Mouse (Mus musculus): ENCODE results near the gene Ttll11. TPM values are rescaled to one million over a fixed set of nuclear protein-coding genes. Genes with fewer than 3 reads are reported as not detected.

Ttll11 gene
- polyA plus RNA-seq, 1 experiment from 2014 or later, result 5.7 TPM

DNA sequence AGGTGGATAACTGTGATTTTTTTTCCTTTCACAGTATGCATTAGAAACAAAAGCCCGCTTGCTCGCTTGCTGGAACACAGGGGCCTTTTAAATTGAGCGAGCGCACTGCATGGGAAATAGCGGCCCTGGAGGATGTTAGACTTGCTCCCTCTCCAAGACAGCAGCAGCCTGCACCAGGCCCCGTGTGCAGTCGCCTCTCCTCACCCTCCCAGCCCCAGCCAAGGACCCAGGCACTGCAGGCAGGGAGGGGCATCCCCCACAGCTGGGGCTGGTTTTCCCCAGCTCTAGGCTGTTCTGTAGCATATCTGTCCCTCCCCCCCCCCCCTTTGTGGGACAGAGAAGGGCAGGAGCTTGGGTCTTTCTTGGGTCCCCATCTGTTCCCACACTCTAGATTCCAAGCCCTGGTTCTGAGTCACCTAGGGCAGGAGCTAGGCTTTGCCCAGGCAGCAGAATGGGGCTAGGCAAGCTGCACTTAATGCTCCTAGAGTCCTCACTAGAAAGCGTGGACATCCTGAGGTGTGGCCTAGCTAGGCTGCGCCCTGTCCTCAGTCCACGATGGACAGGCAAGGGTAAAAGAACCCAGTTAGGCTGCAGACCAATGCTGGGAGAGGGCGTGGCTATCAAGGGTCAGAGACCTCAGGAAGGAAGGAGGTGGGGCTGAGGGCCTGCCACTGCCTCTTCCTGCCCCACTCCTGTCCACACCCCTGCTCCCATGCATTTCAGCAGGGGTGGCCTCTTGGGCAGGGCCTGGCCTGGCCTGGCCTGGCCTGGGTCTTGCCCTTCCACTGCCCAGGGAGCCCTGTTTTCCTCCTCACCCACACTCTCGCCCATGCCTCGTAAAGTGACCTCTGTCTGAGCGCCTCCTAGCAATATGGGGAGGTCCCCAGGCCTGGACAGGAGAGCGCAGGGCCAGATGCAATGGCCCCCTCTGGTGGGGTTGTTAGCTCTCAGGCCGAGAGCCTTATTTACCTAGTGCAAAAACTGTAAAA is 250.3 kb downstream of the Ttll11 start:
- H3K9ac ChIP-seq (replicated peaks), result no peak overlapping the region
- no peaks in the 10 kb centered on the region for H3K9me3 ChIP-seq (replicated peaks)
- H3K4me3 ChIP-seq (replicated peaks), result no peak overlapping the region
- H3K27me3 ChIP-seq (replicated peaks), result no peaks in the 10 kb centered on the region
- ATAC-seq (ENCODE audit: low FRiP score), result 0 out of 2 replicates have a peak, but pooled peaks have one; percentile 22
- H3K4me1 ChIP-seq, result peaks cover 34% of the 10 kb centered on the region
- H3K27ac ChIP-seq (replicated peaks), result peak overlapping the region; percentile 58
- WGBS, result 48% methylated on average over 16 of the region's 16 CpGs
- H3K4me2 ChIP-seq, result no peak overlapping the region
- peaks cover 34% of the 10 kb centered on the region for H3K36me3 ChIP-seq

DNA sequence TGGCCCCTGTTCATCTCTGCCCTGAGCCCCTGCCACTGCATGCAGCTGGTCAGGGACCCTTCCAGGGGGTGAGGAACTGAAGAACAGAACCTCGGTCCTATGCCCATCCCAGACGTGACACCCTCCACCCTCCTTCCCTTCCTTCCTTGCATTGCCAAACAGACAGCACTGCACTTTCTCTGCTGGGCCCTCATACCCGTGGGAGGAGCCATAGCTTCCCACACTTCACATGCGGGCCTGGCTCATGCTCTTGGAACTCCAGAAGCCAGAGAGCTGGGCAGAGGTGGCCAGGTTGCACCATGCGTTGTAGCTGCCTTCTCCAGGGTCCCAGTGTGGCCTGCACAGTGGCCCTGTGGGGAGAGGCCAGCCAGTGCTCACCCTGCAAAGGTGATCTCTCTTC is 251.1 kb downstream of the Ttll11 start:
- Histone ChIP-seq H3K36me3 (peaks cover 37% of the 10 kb centered on the region), H3K4me1 (peaks cover 34% of the 10 kb centered on the region), H3K4me3 (replicated peaks) (no peak overlapping the region), H3K27me3 (replicated peaks) (no peaks in the 10 kb centered on the region), H3K9ac (replicated peaks) (no peak overlapping the region), H3K9me3 (replicated peaks) (no peaks in the 10 kb centered on the region), H3K27ac (replicated peaks) (peak overlapping the region; percentile 58), H3K4me2 (no peak overlapping the region)
- WGBS, result 42% methylated on average over 5 of the region's 5 CpGs
- ATAC-seq (ENCODE audit: low FRiP score), result no peak

DNA sequence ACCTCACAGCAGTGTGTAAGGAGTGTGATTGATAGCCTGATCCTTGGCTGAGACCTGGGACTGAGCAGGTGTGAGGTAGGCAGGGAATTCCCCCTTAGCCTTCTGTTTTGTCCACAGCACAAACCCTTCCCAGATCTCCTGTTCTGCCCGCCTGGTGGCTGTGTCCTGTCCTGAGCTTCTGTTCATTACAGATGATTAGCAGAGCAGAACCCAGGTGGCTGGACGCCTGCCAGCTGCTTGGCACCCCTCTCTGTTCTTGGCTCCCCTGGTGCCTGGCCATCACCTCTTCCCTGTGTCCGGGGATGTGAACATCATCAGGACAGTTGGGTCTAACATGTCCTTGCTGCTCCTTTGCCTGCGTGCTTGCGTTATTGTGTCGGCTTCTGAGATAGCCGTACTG is 256.0 kb downstream of the Ttll11 start:
- Histone ChIP-seq H3K4me2 (no peak overlapping the region), H3K4me1 (peaks cover 8% of the 10 kb centered on the region), H3K36me3 (peaks cover 79% of the 10 kb centered on the region), H3K9ac (replicated peaks) (no peak overlapping the region), H3K9me3 (replicated peaks) (no peaks in the 10 kb centered on the region), H3K4me3 (replicated peaks) (no peak overlapping the region), H3K27ac (replicated peaks) (no peak overlapping the region), H3K27me3 (replicated peaks) (no peaks in the 10 kb centered on the region)
- ATAC-seq (ENCODE audit: low FRiP score), result no peak
- WGBS, result 73% methylated on average over 7 of the region's 7 CpGs

DNA sequence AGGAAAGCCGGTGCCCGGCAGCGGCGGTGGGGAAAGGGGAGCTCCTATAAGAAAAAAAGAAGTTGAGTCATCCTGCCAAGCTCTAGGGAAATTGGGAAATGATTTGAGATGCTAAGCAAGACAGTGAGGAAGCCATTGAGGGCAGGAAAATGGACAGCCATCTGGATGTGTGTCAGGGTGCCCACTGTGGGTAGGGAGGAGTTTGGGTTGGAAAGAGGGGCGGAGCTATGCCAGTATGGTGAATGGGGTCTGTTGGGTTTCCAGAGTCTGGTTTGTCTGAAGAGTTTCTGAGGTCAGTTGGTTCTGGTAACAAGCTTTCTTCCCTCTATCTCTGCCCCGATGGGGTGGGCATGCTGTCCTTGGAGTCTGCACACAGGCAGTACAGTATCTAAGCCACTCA is 256.4 kb downstream of the Ttll11 start:
- H3K27ac ChIP-seq (replicated peaks), result no peak overlapping the region
- H3K27me3 ChIP-seq (replicated peaks), result no peaks in the 10 kb centered on the region
- ATAC-seq (ENCODE audit: low FRiP score), result no peak
- 96% methylated on average over 6 of the region's 6 CpGs for WGBS
- no peak overlapping the region for H3K4me2 ChIP-seq
- peaks cover 4% of the 10 kb centered on the region for H3K4me1 ChIP-seq
- H3K36me3 ChIP-seq, result peaks cover 80% of the 10 kb centered on the region
- no peak overlapping the region for H3K4me3 ChIP-seq (replicated peaks)
- H3K9me3 ChIP-seq (replicated peaks), result no peaks in the 10 kb centered on the region
- H3K9ac ChIP-seq (replicated peaks), result no peak overlapping the region

DNA sequence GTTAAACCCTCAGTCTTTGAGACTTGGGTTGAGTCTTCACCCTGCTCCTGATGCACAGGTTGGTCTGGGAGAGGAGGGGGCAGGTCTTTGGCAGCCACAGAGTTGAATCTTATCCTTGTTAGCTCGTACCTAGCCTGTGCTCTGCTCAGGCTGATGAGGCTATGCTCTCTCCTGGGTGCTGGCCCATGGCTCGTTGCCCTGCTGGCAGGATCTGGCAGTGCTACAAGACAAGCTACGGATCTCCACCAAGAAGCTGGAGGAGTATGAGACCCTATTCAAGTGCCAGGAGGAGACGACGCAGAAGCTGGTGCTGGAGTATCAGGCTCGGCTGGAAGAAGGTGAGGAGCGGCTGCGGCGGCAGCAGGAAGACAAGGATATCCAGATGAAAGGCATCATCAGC is 256.9 kb downstream of the Ttll11 start:
- H3K9me3 ChIP-seq (replicated peaks), result no peaks in the 10 kb centered on the region
- H3K4me3 ChIP-seq (replicated peaks), result no peak overlapping the region
- ATAC-seq (ENCODE audit: low FRiP score), result no peak
- no peaks in the 10 kb centered on the region for H3K4me1 ChIP-seq
- no peaks in the 10 kb centered on the region for H3K27me3 ChIP-seq (replicated peaks)
- no peak overlapping the region for H3K9ac ChIP-seq (replicated peaks)
- H3K36me3 ChIP-seq, result peaks cover 80% of the 10 kb centered on the region
- H3K27ac ChIP-seq (replicated peaks), result no peak overlapping the region
- H3K4me2 ChIP-seq, result no peak overlapping the region
- WGBS, result 89% methylated on average over 9 of the region's 9 CpGs

DNA sequence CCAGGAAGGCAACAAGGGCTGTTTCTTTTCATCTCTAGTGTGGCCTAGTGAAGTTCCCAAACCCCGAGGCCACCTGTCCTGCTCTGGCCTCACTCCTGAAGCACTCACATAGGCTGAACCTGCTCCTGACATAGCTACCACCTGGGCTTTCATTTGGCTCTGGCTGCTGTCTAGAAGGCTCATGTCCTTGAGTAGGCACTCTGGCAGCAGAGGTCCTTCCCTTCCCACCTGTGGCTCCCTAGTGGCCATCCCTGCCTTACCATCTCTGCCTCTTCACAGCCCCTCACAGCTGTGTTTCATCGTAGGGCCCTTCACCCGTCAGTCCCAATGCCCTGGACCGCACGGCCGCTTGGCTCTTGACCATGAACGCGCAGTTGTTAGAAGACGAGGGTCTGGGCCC is 258.8 kb downstream of the Ttll11 start:
- WGBS, result 95% methylated on average over 9 of the region's 9 CpGs
- Histone ChIP-seq H3K9ac (replicated peaks) (no peak overlapping the region), H3K36me3 (peaks cover 81% of the 10 kb centered on the region), H3K27me3 (replicated peaks) (no peaks in the 10 kb centered on the region), H3K27ac (replicated peaks) (no peak overlapping the region), H3K4me2 (no peak overlapping the region), H3K4me1 (no peaks in the 10 kb centered on the region), H3K4me3 (replicated peaks) (no peak overlapping the region), H3K9me3 (replicated peaks) (no peaks in the 10 kb centered on the region)
- ATAC-seq (ENCODE audit: low FRiP score), result no peak

DNA sequence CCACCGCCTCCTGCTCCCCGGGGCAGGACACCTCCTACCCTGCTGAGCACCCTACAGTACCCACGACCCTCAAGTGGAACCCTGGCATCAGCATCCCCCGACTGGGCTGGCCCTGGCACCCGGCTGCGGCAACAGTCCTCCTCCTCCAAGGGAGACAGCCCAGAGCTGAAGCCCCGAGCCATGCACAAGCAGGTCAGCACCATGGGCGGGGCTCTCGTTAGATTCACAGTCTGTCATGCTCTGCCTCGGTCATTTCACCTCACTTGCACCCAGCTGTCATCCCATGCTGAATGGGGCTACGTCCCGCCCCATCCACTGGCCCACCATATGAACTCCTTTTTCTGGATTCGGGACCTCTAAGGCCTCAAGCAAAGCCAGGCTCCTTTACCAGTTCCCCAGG is 259.2 kb downstream of the Ttll11 start:
- H3K4me1 ChIP-seq, result no peaks in the 10 kb centered on the region
- no peak overlapping the region for H3K4me2 ChIP-seq
- no peak overlapping the region for H3K4me3 ChIP-seq (replicated peaks)
- no peaks in the 10 kb centered on the region for H3K9me3 ChIP-seq (replicated peaks)
- peaks cover 77% of the 10 kb centered on the region for H3K36me3 ChIP-seq
- H3K9ac ChIP-seq (replicated peaks), result no peak overlapping the region
- no peak overlapping the region for H3K27ac ChIP-seq (replicated peaks)
- 90% methylated on average over 13 of the region's 13 CpGs for WGBS
- no peaks in the 10 kb centered on the region for H3K27me3 ChIP-seq (replicated peaks)
- ATAC-seq (ENCODE audit: low FRiP score), result no peak

DNA sequence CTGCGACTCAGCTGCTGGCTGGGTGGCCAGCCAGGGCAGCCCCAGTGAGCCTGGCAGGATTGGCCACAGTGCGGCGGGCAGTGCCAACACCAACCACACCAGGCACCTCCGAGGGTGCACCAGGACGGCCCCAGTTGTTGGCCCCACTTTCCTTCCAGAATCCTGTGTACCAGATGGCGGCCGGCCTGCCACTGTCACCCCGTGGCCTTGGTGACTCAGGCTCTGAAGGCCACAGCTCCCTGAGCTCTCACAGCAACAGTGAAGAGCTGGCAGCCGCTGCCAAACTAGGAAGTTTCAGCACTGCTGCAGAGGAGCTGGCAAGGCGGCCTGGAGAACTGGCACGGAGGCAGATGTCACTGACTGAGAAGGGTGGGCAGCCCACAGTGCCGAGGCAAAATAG is 259.6 kb downstream of the Ttll11 start:
- WGBS, result 93% methylated on average over 12 of the region's 12 CpGs

DNA sequence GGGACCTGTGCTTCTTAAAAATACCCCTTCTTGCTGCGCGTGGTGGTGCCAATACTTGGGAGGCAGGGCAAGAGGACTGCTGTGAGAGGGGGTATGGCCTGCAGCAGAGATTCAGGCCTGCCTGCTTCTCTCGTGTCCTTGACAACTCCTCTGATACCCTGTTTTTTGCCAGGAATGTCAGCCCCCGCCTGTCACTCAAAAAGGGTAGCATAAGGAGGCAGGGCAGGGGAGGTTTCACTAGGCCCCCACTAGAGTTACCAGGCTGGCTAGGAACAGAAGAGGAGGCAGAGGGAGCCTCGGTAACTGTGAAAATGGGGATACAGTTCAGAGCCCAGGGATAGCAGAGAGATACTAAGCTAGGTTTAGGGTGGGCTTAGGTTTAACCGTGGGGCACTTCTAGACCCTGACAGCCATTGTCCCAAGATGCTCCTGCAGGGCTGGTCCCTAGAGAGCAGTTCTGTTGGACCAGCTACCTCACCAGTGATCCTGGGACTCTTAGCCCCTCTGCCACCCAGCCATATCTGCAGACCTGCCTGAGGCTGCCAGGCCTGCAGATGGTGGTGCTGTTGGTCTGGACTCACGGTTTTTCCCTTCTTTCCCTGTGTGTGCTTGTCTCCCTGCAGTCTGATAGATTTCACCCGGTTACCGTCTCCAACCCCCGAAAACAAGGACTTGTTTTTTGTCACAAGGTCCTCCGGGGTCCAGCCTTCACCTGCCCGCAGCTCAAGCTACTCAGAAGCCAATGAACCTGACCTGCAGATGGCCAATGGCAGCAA is 260.3 kb downstream of the Ttll11 start:
- Histone ChIP-seq H3K9me3 (replicated peaks) (no peaks in the 10 kb centered on the region), H3K4me1 (peaks cover 6% of the 10 kb centered on the region; the same call in 1 of the 2 replicates), H3K36me3 (peaks cover 84% of the 10 kb centered on the region), H3K4me2 (no peak overlapping the region), H3K4me3 (replicated peaks) (no peak overlapping the region), H3K27ac (replicated peaks) (no peak overlapping the region), H3K27me3 (replicated peaks) (no peaks in the 10 kb centered on the region), H3K9ac (replicated peaks) (no peak overlapping the region)
- ATAC-seq (ENCODE audit: low FRiP score), result no peak
- WGBS, result 91% methylated on average over 12 of the region's 12 CpGs

More for the DNA sequence above, 259.6 kb downstream of the Ttll11 start:
- no peak overlapping the region for H3K4me3 ChIP-seq (replicated peaks)
- H3K4me2 ChIP-seq, result no peak overlapping the region
- peaks cover 80% of the 10 kb centered on the region for H3K36me3 ChIP-seq
- no peak overlapping the region for H3K27ac ChIP-seq (replicated peaks)
- no peak for ATAC-seq (ENCODE audit: low FRiP score)
- H3K4me1 ChIP-seq, result peaks cover under 1% of the 10 kb centered on the region; the same call in 1 of the 2 replicates
- H3K27me3 ChIP-seq (replicated peaks), result no peaks in the 10 kb centered on the region
- H3K9me3 ChIP-seq (replicated peaks), result no peaks in the 10 kb centered on the region
- H3K9ac ChIP-seq (replicated peaks), result no peak overlapping the region

DNA sequence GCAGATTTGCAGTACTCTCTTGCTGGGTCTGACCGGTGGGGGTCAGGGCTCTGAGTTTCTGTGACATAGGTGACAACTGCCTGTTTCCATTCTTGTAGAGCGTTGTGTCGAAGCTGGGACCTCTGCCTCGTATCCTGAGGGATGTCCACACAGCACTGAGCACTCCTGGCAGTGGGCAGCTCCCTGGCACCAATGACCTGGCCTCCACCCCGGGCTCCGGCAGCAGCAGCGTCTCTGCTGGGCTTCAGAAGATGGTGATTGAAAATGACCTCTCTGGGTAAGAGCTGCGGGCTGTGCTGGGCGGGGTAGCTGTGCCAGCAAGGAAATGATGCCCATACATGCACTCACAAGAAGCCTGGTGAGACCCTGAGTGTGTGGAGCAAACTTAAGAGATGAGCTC is 261.1 kb downstream of the Ttll11 start:
- Histone ChIP-seq H3K9me3 (replicated peaks) (no peaks in the 10 kb centered on the region), H3K4me2 (no peak overlapping the region), H3K27me3 (replicated peaks) (no peaks in the 10 kb centered on the region), H3K27ac (replicated peaks) (no peak overlapping the region), H3K4me3 (replicated peaks) (no peak overlapping the region), H3K4me1 (peaks cover 11% of the 10 kb centered on the region; the same call in 1 of the 2 replicates), H3K36me3 (peaks cover 85% of the 10 kb centered on the region), H3K9ac (replicated peaks) (no peak overlapping the region)
- WGBS, result 94% methylated on average over 9 of the region's 9 CpGs
- no peak for ATAC-seq (ENCODE audit: low FRiP score)

DNA sequence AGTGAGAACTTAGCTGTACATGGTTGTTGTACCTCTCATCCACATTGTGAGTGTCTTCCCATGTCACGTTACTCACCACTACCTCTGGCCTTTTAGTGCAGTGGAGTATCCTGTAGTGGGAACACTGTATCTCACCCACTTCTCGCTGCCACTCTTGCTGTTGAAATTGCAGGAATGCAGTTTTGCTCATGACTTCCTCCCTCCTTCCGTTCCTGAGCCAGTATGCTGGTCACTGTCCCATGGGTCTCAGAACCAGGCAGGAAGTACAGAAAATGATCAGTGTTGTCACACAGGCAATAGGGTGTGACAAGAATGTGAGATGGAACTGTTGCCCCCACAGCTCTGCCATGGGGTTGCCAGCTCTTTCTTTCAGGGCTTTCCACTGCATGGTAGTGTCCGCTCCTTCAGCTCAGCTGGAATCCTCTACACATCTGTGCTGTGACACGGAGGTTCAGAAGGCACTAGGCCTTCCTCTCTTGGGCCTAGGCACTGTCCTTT is 261.7 kb downstream of the Ttll11 start:
- Histone ChIP-seq H3K9me3 (replicated peaks) (no peaks in the 10 kb centered on the region), H3K36me3 (peaks cover 85% of the 10 kb centered on the region), H3K4me3 (replicated peaks) (no peak overlapping the region), H3K27ac (replicated peaks) (no peak overlapping the region), H3K4me2 (no peak overlapping the region), H3K27me3 (replicated peaks) (no peaks in the 10 kb centered on the region), H3K4me1 (peaks cover 11% of the 10 kb centered on the region; the same call in 1 of the 2 replicates), H3K9ac (replicated peaks) (no peak overlapping the region)
- ATAC-seq (ENCODE audit: low FRiP score), result no peak
- WGBS, result 92% methylated on average over 5 of the region's 5 CpGs
